Mouse (Mus musculus) lung, embryonic 14.5 days (tissue): ENCODE results near the gene Opn1mw. TPM values are rescaled to one million over a fixed set of nuclear protein-coding genes. Genes with fewer than 3 reads are reported as not detected.

Experiments
- ATAC-seq: fragments of 200-750 bp; cut with Nextera tagmentation; 2 replicates; pipeline ENCODE4 v1.8.0; 2017; ENCODE audit warnings: mild to moderate bottlenecking, moderate TSS enrichment, moderate library complexity; ENCODE audit not compliant: insufficient read depth
- DNase-seq: peaks from one replicate; pipeline ENCODE4 v3.0.0-alpha.2; 2015
- H3K27ac ChIP-seq: fragments of 300-500 bp; sonication (generic); 2 replicates; pipeline ENCODE4 v1.5.1; 2014; ENCODE audit warnings: low read depth, mild to moderate bottlenecking, moderate library complexity
- H3K27me3 ChIP-seq: fragments of 300-500 bp; sonication (generic); 2 replicates; pipeline ENCODE4 v1.6.1; 2014; ENCODE audit warnings: low read length, control low read depth; ENCODE audit not compliant: insufficient read depth
- H3K36me3 ChIP-seq: fragments of 300-500 bp; sonication (generic); 2 replicates; pipeline ENCODE4 v1.6.1; 2014; ENCODE audit warnings: control low read depth; ENCODE audit not compliant: insufficient read depth
- H3K4me1 ChIP-seq: fragments of 300-500 bp; sonication (generic); 2 replicates; pipeline ENCODE4 v1.6.1; 2014; ENCODE audit warnings: antibody characterized with exemption, control low read depth; ENCODE audit not compliant: insufficient read depth
- H3K4me2 ChIP-seq: fragments of 300-500 bp; sonication (generic); 2 replicates; pipeline ENCODE4 v1.6.1; 2014; ENCODE audit warnings: mild to moderate bottlenecking
- H3K4me3 ChIP-seq: fragments of 300-500 bp; sonication (generic); 2 replicates; pipeline ENCODE4 v1.5.1; 2014; ENCODE audit warnings: low read depth, low read length
- H3K9ac ChIP-seq: fragments of 300-500 bp; sonication (generic); 2 replicates; pipeline ENCODE4 v1.6.1; 2014
- H3K9me3 ChIP-seq: fragments of 300-500 bp; sonication (generic); 2 replicates; pipeline ENCODE4 v1.6.1; 2016; ENCODE audit warnings: low read depth, low read length, control low read depth
- CTCF ChIP-seq: IDR thresholded peaks from 2 replicates; pipeline ENCODE4 v1.5.1; 2016; ENCODE audit warnings: antibody characterized with exemption, low read depth
- WGBS: fragments of 180-500 bp; shearing (Covaris S2); extraction: QIAGEN DNeasy Blood & Tissue Kit; methylation state at CpG from one replicate; pipeline ENCODE4 v1.1.7; 2014; 5-methylcytosine and 5-hydroxymethylcytosine counted together
- polyA plus RNA-seq: library from polyadenylated mRNA; unstranded; fragments of >200 nt; fragmentation: Nextera tagmentation; extraction: Ambion mirVana; gene quantifications from 2 replicates; pipeline ENCODE4 v1.2.1, GENCODE M21; 2014

Opn1mw gene
- polyA plus RNA-seq = not detected in 2 replicates

GRCm38 (mm10) chrX:74127164-74127563 lies at the start of gene Opn1mw:
TSS of gene Opn1mw (plus strand) at chrX:74127464.
- no peak for TF ChIP-seq CTCF
- H3K9ac ChIP-seq = no peak within 1 kb of the TSS
- ATAC-seq = no peak

GRCm38 (mm10) chrX:74084276-74084837 lies 42.9 kb upstream of the Opn1mw start:
- Histone ChIP-seq H3K9me3 (no peaks in the 10 kb centered on the region), H3K4me1 (no peaks in the 10 kb centered on the region), H3K4me3 (peak overlapping the region; percentile 60), H3K4me2 (peak overlapping the region; percentile 64), H3K36me3 (no peaks in the 10 kb centered on the region), H3K9ac (peak overlapping the region; percentile 71), H3K27ac (0 out of 2 replicates have a peak overlapping the region, but pooled peaks have one; percentile 90), H3K27me3 (no peaks in the 10 kb centered on the region)
- peak; percentile 5; the same call in 1 of the 2 replicates for ATAC-seq
- no peak for DNase-seq
- no peak for TF ChIP-seq CTCF
- 16% methylated on average over 17 of the region's 17 CpGs for WGBS

More at GRCm38 (mm10) chrX:74127164-74127563, at the start of gene Opn1mw:
- no peak for DNase-seq
- no peak within 1 kb of the TSS for H3K4me3 ChIP-seq
- no peaks in the 10 kb centered on the region for H3K27me3 ChIP-seq
- no peak within 1 kb of the TSS for H3K27ac ChIP-seq
- H3K4me2 ChIP-seq = no peak within 1 kb of the TSS
- H3K36me3 ChIP-seq = no peaks in the 10 kb centered on the region
- H3K4me1 ChIP-seq = no peaks in the 10 kb centered on the region
- H3K9me3 ChIP-seq = no peaks in the 10 kb centered on the region

GRCm38 (mm10) chrX:74084946-74085498 lies 42.2 kb upstream of the Opn1mw start:
- no peaks in the 10 kb centered on the region for H3K9me3 ChIP-seq
- no peak for TF ChIP-seq CTCF
- ATAC-seq (peak; percentile 82), DNase-seq (peak; percentile 87)
- H3K4me1 ChIP-seq = no peaks in the 10 kb centered on the region
- peak overlapping the region; percentile 60 for H3K4me3 ChIP-seq
- peak overlapping the region; percentile 71 for H3K9ac ChIP-seq
- H3K4me2 ChIP-seq = peak overlapping the region; percentile 64
- WGBS = 13% methylated on average over 38 of the region's 56 CpGs
- H3K36me3 ChIP-seq = no peaks in the 10 kb centered on the region
- H3K27me3 ChIP-seq = no peaks in the 10 kb centered on the region
- H3K27ac ChIP-seq = peak overlapping the region; percentile 90

GRCm38 (mm10) chrX:74085601-74086038 lies 41.6 kb upstream of the Opn1mw start:
- Histone ChIP-seq H3K36me3 (no peaks in the 10 kb centered on the region), H3K27me3 (no peaks in the 10 kb centered on the region), H3K4me1 (no peaks in the 10 kb centered on the region), H3K4me2 (peak overlapping the region; percentile 49), H3K9ac (peak overlapping the region; percentile 71), H3K4me3 (peak overlapping the region; percentile 60), H3K9me3 (no peaks in the 10 kb centered on the region), H3K27ac (peak overlapping the region; percentile 90)
- DNase-seq (peak; percentile 97), ATAC-seq (peak; percentile 99)
- TF ChIP-seq CTCF = no peak
- WGBS = 3% methylated on average over 10 of the region's 27 CpGs

GRCm38 (mm10) chrX:74095130-74095529 lies 32.1 kb upstream of the Opn1mw start:
- ATAC-seq = no peak
- no peak overlapping the region for H3K4me2 ChIP-seq
- H3K9me3 ChIP-seq = no peaks in the 10 kb centered on the region
- TF ChIP-seq CTCF = no peak
- H3K27me3 ChIP-seq = no peaks in the 10 kb centered on the region
- H3K4me1 ChIP-seq = no peaks in the 10 kb centered on the region
- no peaks in the 10 kb centered on the region for H3K36me3 ChIP-seq
- no peak overlapping the region for H3K4me3 ChIP-seq
- H3K27ac ChIP-seq = no peak overlapping the region
- DNase-seq = no peak
- no peak overlapping the region for H3K9ac ChIP-seq
- 61% methylated on average over 1 of the region's 1 CpGs for WGBS

- DNase-seq (no peak), ATAC-seq (no peak)
- H3K9ac ChIP-seq = no peak overlapping the region
- no peaks in the 10 kb centered on the region for H3K9me3 ChIP-seq
- no peaks in the 10 kb centered on the region for H3K36me3 ChIP-seq
- no peak for TF ChIP-seq CTCF
- no peak overlapping the region for H3K27ac ChIP-seq
- H3K4me2 ChIP-seq = no peak overlapping the region
- H3K4me3 ChIP-seq = no peak overlapping the region
- H3K4me1 ChIP-seq = no peaks in the 10 kb centered on the region
- WGBS = 62% methylated on average over 4 of the region's 4 CpGs
- no peaks in the 10 kb centered on the region for H3K27me3 ChIP-seq
These were observed 23.6 kb upstream of the Opn1mw start for GRCm38 (mm10) chrX:74103457-74104188.

GRCm38 (mm10) chrX:74105916-74106315 lies 21.3 kb upstream of the Opn1mw start:
- WGBS = 41% methylated on average over 2 of the region's 2 CpGs
- no peak for ATAC-seq

More at GRCm38 (mm10) chrX:74105916-74106315, 21.3 kb upstream of the Opn1mw start:
- no peak for TF ChIP-seq CTCF
- H3K9ac ChIP-seq = no peak overlapping the region
- DNase-seq = no peak
- no peaks in the 10 kb centered on the region for H3K27me3 ChIP-seq
- no peaks in the 10 kb centered on the region for H3K36me3 ChIP-seq
- no peaks in the 10 kb centered on the region for H3K9me3 ChIP-seq
- H3K4me3 ChIP-seq = no peak overlapping the region
- H3K4me1 ChIP-seq = no peaks in the 10 kb centered on the region
- no peak overlapping the region for H3K27ac ChIP-seq
- no peak overlapping the region for H3K4me2 ChIP-seq
